Mouse (Mus musculus) retina, embryonic 14.5 days (tissue): ENCODE results near the gene Ugt2b37.
"Not testable (repeated sequence)": the region's sequence is repeated elsewhere in the genome, so short reads cannot be mapped to it uniquely, and the experiment has no call there.

ENCODE experiments used
- DNase-seq: peaks from one replicate; pipeline ENCODE4 v3.0.0-alpha.2; 2015; ENCODE audit warnings: low spot score

Gene Ugt2b37

DNA sequence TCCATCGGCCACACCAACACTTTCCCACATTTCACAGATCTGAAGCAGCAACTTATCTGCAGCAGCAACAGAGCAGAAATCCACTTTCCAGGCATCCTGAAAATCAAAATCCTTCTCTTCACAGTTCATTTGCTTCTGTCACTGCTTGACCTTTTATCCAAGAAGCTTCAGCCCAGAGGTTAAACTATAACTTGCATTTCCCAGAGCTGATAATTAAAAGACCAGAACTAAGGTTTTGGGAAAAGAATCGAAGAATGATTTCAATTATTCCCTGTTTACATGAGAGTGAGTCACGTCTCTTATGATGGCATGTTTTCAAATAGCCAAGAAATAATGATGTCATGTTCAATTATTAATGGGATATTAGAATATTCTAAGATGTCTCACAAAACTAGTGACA lies at the start of gene Ugt2b37:
Gene Ugt2b37 (minus strand): TSS at position 129 of the 400 bp plus-strand sequence.
- not testable (repeated sequence) for DNase-seq

- DNase-seq: not testable (repeated sequence)
Measured at GRCm38 (mm10) chr5:87286180-87286579, 31.6 kb upstream of the Ugt2b37 start.

DNA sequence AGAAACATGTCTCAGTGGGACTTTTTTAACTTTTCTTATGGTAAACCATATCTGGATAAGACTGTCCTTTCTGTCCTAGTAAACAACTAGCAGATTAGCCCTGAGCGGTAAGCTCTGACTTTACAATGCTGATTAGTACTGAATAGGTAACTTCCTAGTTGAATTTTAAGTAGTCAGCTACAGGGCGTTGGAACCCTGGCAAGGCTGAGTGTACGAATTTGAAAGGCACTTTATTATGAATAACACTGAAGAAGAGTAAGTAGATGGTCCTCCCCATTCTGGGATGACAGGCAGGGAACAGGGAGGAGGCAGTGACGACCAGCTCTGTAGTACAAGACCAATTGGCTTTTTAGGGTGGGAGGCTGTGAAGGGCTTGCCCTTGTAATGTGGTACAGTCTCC lies 21.4 kb upstream of the Ugt2b37 start:
- DNase-seq: not testable (repeated sequence)

- no peak for DNase-seq
Measured at GRCm38 (mm10) chr5:87275581-87275980, 21.0 kb upstream of the Ugt2b37 start.

DNA sequence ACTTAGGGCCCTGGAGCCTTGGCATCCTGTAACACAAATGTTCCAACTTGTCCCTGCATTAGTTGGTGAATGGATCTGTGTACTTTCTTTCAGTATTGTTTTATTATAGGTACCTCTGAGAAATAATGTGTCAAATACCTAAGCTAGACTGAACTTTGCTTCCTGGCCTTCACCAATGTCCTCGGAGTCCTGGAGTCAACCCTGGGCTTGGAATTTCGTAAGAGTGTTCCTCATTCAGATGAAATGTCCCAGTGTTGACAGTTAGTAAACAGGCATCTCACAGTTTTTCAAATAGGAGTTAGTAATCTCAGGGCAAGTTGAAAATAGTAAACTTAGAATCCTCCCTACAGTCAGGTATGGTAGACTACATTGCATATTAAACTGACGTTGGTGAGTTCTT lies 1.2 kb upstream of the Ugt2b37 start:
- DNase-seq: no peak

GRCm38 (mm10) chr5:87242140-87242539 lies 12.5 kb downstream of the Ugt2b37 start:
- not testable (repeated sequence) for DNase-seq

GRCm38 (mm10) chr5:87196430-87196829 lies 58.2 kb downstream of the Ugt2b37 start:
- DNase-seq: not testable (repeated sequence)
